ENCODE assay signal across 14 mouse cellular contexts in the genomic region with DNA sequence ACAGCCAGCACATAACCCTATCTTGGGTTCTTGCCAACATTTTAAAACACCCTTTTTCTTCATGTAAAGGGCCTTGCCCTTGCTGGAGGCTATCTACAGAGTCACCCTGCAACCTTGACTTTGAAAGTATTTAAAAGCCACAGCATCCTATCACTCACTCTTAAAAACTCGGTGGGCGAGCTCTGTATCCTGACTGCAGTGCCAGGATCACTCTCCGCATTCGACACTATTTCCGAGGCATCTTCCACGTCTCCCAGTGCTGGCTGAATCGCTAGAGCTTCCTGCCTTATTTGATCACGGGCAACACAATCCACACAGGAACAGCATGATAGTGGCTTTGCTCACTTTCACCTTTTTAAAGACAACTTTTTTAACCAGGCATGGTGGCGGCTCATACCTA. TPM values are rescaled to one million over a fixed set of nuclear protein-coding genes. Genes with fewer than 3 reads are reported as not detected.
A peak's percentile ranks its signal among the peaks of the same experiment; 100 is the strongest.
DNase-seq lines count a peak whose midpoint lies in the region; ATAC-seq lines count a peak whose summit lies in the region.
"Had no signal": no experiment of that assay in that cellular context is flagged by ENCODE, and none has a peak within 500 bp of the region (broad histone marks: within the 10 kb centered on the region; RNA-seq: fewer than 3 reads in every experiment).

No protein-coding gene starts in this region.

- peak overlapping the region; percentile 21 for H3K4me2 ChIP-seq in heart, embryonic 15.5 days
- H3K4me2 ChIP-seq in liver, embryonic 11.5 days: peak overlapping the region; percentile 50; the same call in 1 of the 2 replicates
- no peak overlapping the region for H3K4me2 ChIP-seq in liver, embryonic 16.5 days (ENCODE audit: low read depth, low read length)
- H3K4me2 ChIP-seq: embryonic facial prominence, embryonic 15.5 days; forebrain, embryonic 13.5 days; limb, embryonic 13.5 days; neural tube, embryonic 12.5 days had no signal

- H3K4me1 ChIP-seq in heart, embryonic 15.5 days (replicated peaks): peaks cover 93% of the 10 kb centered on the region
- H3K4me1 ChIP-seq in liver, embryonic 11.5 days (replicated peaks; ENCODE audit: control insufficient read depth, insufficient read depth, low read length): peaks cover 94% of the 10 kb centered on the region
- peaks cover 88% of the 10 kb centered on the region for H3K4me1 ChIP-seq in liver, embryonic 16.5 days (ENCODE audit: control insufficient read depth, low read depth, low read length)

- H3K27ac ChIP-seq in heart, embryonic 15.5 days: peak overlapping the region; percentile 61; the same call in 1 of the 2 replicates
- peak overlapping the region; percentile 54 for H3K27ac ChIP-seq in liver, embryonic 11.5 days (ENCODE audit: low read depth, low read length)
- H3K27ac ChIP-seq in liver, embryonic 16.5 days (ENCODE audit: low read length): peak overlapping the region; percentile 1; the same call in 1 of the 2 replicates
- H3K27ac ChIP-seq: embryonic facial prominence, embryonic 15.5 days; forebrain, embryonic 13.5 days; limb, embryonic 13.5 days; neural tube, embryonic 12.5 days had no signal

- 48% methylated on average over 9 of the region's 9 CpGs for WGBS in heart, embryonic 15.5 days
- 67% methylated on average over 9 of the region's 9 CpGs for WGBS in liver, embryonic 11.5 days
- 59% methylated on average over 9 of the region's 9 CpGs for WGBS in liver, embryonic 16.5 days (ENCODE audit: insufficient replicate concordance)

- H3K27me3 ChIP-seq in heart, embryonic 15.5 days: no peaks in the 10 kb centered on the region
- H3K27me3 ChIP-seq in liver, embryonic 11.5 days (replicated peaks; ENCODE audit: control insufficient read depth, insufficient read depth, low read length): no peaks in the 10 kb centered on the region
- no peaks in the 10 kb centered on the region for H3K27me3 ChIP-seq in liver, embryonic 16.5 days (ENCODE audit: control insufficient read depth, insufficient read depth, low read depth, low read length)
- H3K27me3 ChIP-seq: embryonic facial prominence, embryonic 15.5 days; forebrain, embryonic 13.5 days; limb, embryonic 13.5 days; neural tube, embryonic 12.5 days had no signal

- 0 out of 2 replicates have a peak, but pooled peaks cover 11% of the 10 kb centered on the region for H3K36me3 ChIP-seq in heart, embryonic 15.5 days
- no peaks in the 10 kb centered on the region for H3K36me3 ChIP-seq in liver, embryonic 11.5 days (ENCODE audit: control insufficient read depth, insufficient read depth, low read length)
- H3K36me3 ChIP-seq in liver, embryonic 16.5 days (ENCODE audit: control insufficient read depth, insufficient read depth): 0 out of 2 replicates have a peak, but pooled peaks cover 2% of the 10 kb centered on the region

- no peak for ATAC-seq in heart, embryonic 15.5 days (replicated peaks; ENCODE audit: insufficient number of reproducible peaks, insufficient read depth, low FRiP score, low read depth)
- ATAC-seq in liver, embryonic 11.5 days (replicated peaks; ENCODE audit: low FRiP score): no peak
- no peak for ATAC-seq in liver, embryonic 16.5 days (ENCODE audit: low read depth)
- ATAC-seq: forebrain, embryonic 13.5 days had no signal

- DNase-seq in cerebellum, adult 11 months: peak; percentile 2
- DNase-seq in cerebellum, adult 8-10 months: no peak
- DNase-seq in heart, adult 9 months (ENCODE audit: low spot score in 2 of 2): no peak
- DNase-seq in liver, embryonic 11.5 days (ENCODE audit: low spot score): no peak
- no peak for DNase-seq in liver
- no peak for DNase-seq in gastrocnemius, postnatal 25 days
- DNase-seq: kidney, adult 9 months; thymus, postnatal 4 days had no signal

- H3K4me3 ChIP-seq in heart, embryonic 15.5 days: no peak overlapping the region
- no peak overlapping the region for H3K4me3 ChIP-seq in liver, embryonic 11.5 days (ENCODE audit: low read depth, low read length)
- no peak overlapping the region for H3K4me3 ChIP-seq in liver, embryonic 16.5 days (ENCODE audit: low read depth, low read length)
- H3K4me3 ChIP-seq: embryonic facial prominence, embryonic 15.5 days; forebrain, embryonic 13.5 days; limb, embryonic 13.5 days; neural tube, embryonic 12.5 days had no signal

- H3K9me3 ChIP-seq in heart, embryonic 15.5 days (replicated peaks): no peaks in the 10 kb centered on the region
- H3K9me3 ChIP-seq in liver, embryonic 11.5 days (ENCODE audit: control insufficient read depth, low read length): no peaks in the 10 kb centered on the region
- H3K9me3 ChIP-seq in liver, embryonic 16.5 days (replicated peaks; ENCODE audit: control insufficient read depth, low read length): no peaks in the 10 kb centered on the region
- H3K9me3 ChIP-seq: embryonic facial prominence, embryonic 15.5 days; forebrain, embryonic 13.5 days; limb, embryonic 13.5 days; neural tube, embryonic 12.5 days had no signal

- H3K9ac ChIP-seq in heart, embryonic 15.5 days: 0 out of 2 replicates have a peak overlapping the region, but pooled peaks have one; percentile 3
- no peak overlapping the region for H3K9ac ChIP-seq in liver, embryonic 11.5 days (ENCODE audit: low read depth, low read length)
- H3K9ac ChIP-seq in liver, embryonic 16.5 days (ENCODE audit: low read depth, low read length): no peak overlapping the region
- H3K9ac ChIP-seq: embryonic facial prominence, embryonic 15.5 days; forebrain, embryonic 13.5 days; limb, embryonic 13.5 days had no signal

RNA-seq across cellular contexts. Expression of a gene that starts 14.1 kb away (rescaled TPM):
- 49.9 and 56.0 TPM in 2 replicates for polyA plus RNA-seq in heart, embryonic 15.5 days (2015; fragmentation: Nextera tagmentation; extraction: Ambion mirVana)
- polyA plus RNA-seq in liver, embryonic 11.5 days (2014; fragmentation: Nextera tagmentation; extraction: Ambion mirVana): 31.3 TPM in 2 replicates
- polyA plus RNA-seq in liver, embryonic 16.5 days (2015; fragmentation: Nextera tagmentation; extraction: Ambion mirVana): 14.3 and 16.3 TPM in 2 replicates
- total RNA-seq in gastrocnemius, postnatal 25 days (2021): 1 to 10 TPM; 4.2 to 6.3 TPM

RNA-seq across cellular contexts. Expression of a gene that starts 44.5 kb away (rescaled TPM):
- 6.6 and 9.7 TPM in 2 replicates for polyA plus RNA-seq in heart, embryonic 15.5 days (2015; fragmentation: Nextera tagmentation; extraction: Ambion mirVana)
- polyA plus RNA-seq in liver, embryonic 11.5 days (2014; fragmentation: Nextera tagmentation; extraction: Ambion mirVana): 20.2 and 20.6 TPM in 2 replicates
- polyA plus RNA-seq in liver, embryonic 16.5 days (2015; fragmentation: Nextera tagmentation; extraction: Ambion mirVana): 12.4 and 16.3 TPM in 2 replicates
- 1 to 10 TPM; 6.2 to 6.6 TPM for total RNA-seq in gastrocnemius, postnatal 25 days (2021)

Comparison
In these comparisons a context has a peak if more than half of its experiments do, and no peak if none do; other contexts are left out.
1. H3K27ac ChIP-seq: peak in every context shown above with its lines; median percentile 61 in heart, embryonic 15.5 days; 54 in liver, embryonic 11.5 days; 1 in liver, embryonic 16.5 days.